Comparison of ENCODE assay signal across 8 mouse cellular contexts in genomic region chr11:3648964-3649841, GRCm38 (mm10). TPM values are rescaled to one million over a fixed set of nuclear protein-coding genes. Genes with fewer than 3 reads are reported as not detected.
A peak's percentile ranks its signal among the peaks of the same experiment; 100 is the strongest.
DNase-seq lines count a peak whose midpoint lies in the region; ATAC-seq and TF ChIP-seq lines count a peak whose summit lies in the region.

Gene Morc2a, plus strand, starts transcription at chr11:3649191.

- peak; percentile 98 for DNase-seq in ES-E14 (ENCODE audit: low read depth, low spot score)
- peak; percentile 96 for DNase-seq in cerebellum, adult 11-12 months
- DNase-seq in heart, postnatal 25 days (ENCODE audit: low spot score), result peak; percentile 95
- peak; percentile 95 to 99 for DNase-seq in layer of hippocampus, adult 18-20 months (ENCODE audit: low spot score in 2 of 2)
- DNase-seq in lung, adult 2 months, result peak; percentile 92
- DNase-seq in thymus, adult 18-20 months, result peak; percentile 94 to 96

- H3K27ac ChIP-seq in ES-E14 (ENCODE audit: insufficient read depth, low read depth, low read length, poor library complexity, severe bottlenecking), result peak within 1 kb of the TSS; percentile 80
- peak within 1 kb of the TSS; percentile 96 for H3K27ac ChIP-seq in forebrain, embryonic 15.5 days (replicated peaks)

- intact Hi-C loops in heart, postnatal 25 days (cut with DNase I), result no loop called here

- WGBS in forebrain, embryonic 15.5 days, result under 1% methylated on average over 78 of the region's 81 CpGs
- WGBS in lung, adult 2 months, result 1% methylated on average over 81 of the region's 81 CpGs

- H3K4me1 ChIP-seq in ES-E14 (ENCODE audit: control insufficient read depth in 2 of 2, insufficient read depth in 2 of 2, low read length in 2 of 2, poor library complexity in 1 of 2), result no peaks in the 10 kb centered on the region; a peak in 1 of 4 replicates
- peaks cover 36% of the 10 kb centered on the region for H3K4me1 ChIP-seq in forebrain, embryonic 15.5 days
- peaks cover 8% of the 10 kb centered on the region for H3K4me1 ChIP-seq in lung, adult 2 months (ENCODE audit: control insufficient read depth, insufficient read depth, low read length)

- no peak for TF ChIP-seq CTCF in lung, adult 2 months (IDR thresholded peaks at IDR 0.05; ENCODE audit: insufficient read depth, low read length)

- peaks cover 11% of the 10 kb centered on the region for H3K36me3 ChIP-seq in ES-E14 (ENCODE audit: control insufficient read depth, insufficient read depth, low read length, poor library complexity, severe bottlenecking)
- peaks cover 38% of the 10 kb centered on the region for H3K36me3 ChIP-seq in forebrain, embryonic 15.5 days

- peak within 1 kb of the TSS; percentile 95 for H3K9ac ChIP-seq in ES-E14 (ENCODE audit: insufficient read depth, low read depth, low read length, poor library complexity, severe bottlenecking)
- H3K9ac ChIP-seq in forebrain, embryonic 15.5 days (replicated peaks), result peak within 1 kb of the TSS; percentile 96

- in situ Hi-C loops in ES-E14 (cut with MboI; ENCODE audit: low sequenced_read_pairs in 2 of 2, unreplicated experiment in 2 of 2), result no loop called here

- no peaks in the 10 kb centered on the region for H3K27me3 ChIP-seq in forebrain, embryonic 15.5 days

- no peaks in the 10 kb centered on the region for H3K9me3 ChIP-seq in ES-E14 (ENCODE audit: control insufficient read depth, insufficient read depth, low read depth, low read length)
- H3K9me3 ChIP-seq in forebrain, embryonic 15.5 days, result peaks cover 13% of the 10 kb centered on the region

- H3K4me3 ChIP-seq in ES-E14 (ENCODE audit: insufficient read depth in 1 of 2, low read depth in 1 of 2, low read length in 2 of 2, poor library complexity in 1 of 2, severe bottlenecking in 1 of 2), result peak within 1 kb of the TSS; percentile 98 to 99
- peak within 1 kb of the TSS; percentile 94 for H3K4me3 ChIP-seq in forebrain, embryonic 15.5 days
- H3K4me3 ChIP-seq in lung, adult 2 months (replicated peaks; ENCODE audit: extremely low read depth, low read depth, low read length), result peak within 1 kb of the TSS; percentile 88

- peak; percentile 81 for TF ChIP-seq POLR2A in lung, adult 2 months (IDR thresholded peaks at IDR 0.05; ENCODE audit: borderline replicate concordance, extremely low read depth, low read depth, low read length)

- peak; percentile 97 for ATAC-seq in forebrain, embryonic 15.5 days (replicated peaks)
- ATAC-seq in neutrophil, adult 5-6 weeks (ENCODE audit: extremely low read depth, insufficient number of reproducible peaks, low FRiP score, poor library complexity, severe bottlenecking), result peak; percentile 95

- H3K4me2 ChIP-seq in forebrain, embryonic 15.5 days (replicated peaks), result peak within 1 kb of the TSS; percentile 81

TF ChIP-seq in ES-E14, 5 proteins besides CTCF, POLR2A, EP300 and RAD21:
- TF ChIP-seq ZC3H11A (IDR thresholded peaks at IDR 0.05; ENCODE audit: borderline replicate concordance, low read depth, low read length), result no peak
- no peak for TF ChIP-seq ZNF384 (IDR thresholded peaks at IDR 0.05; ENCODE audit: low read depth, low read length)
- TF ChIP-seq HCFC1 (IDR thresholded peaks at IDR 0.05; ENCODE audit: borderline replicate concordance, insufficient read depth, low read length), result peak; percentile 62; the same call in 1 of the 2 replicates

RNA-seq across cellular contexts. Expression of gene Morc2a, which starts in this region (rescaled TPM):
- 34.9 and 36.3 TPM in 2 replicates for total RNA-seq in ES-E14 (2012; rRNA removed)
- 43.4 and 44.9 TPM in 2 replicates for polyA plus RNA-seq in forebrain, embryonic 15.5 days (2015; fragmentation: Nextera tagmentation; extraction: Ambion mirVana)
- total RNA-seq in heart, postnatal 25 days (2021), result 10 to 100 TPM; 22.0 to 23.9 TPM
- 10 to 100 TPM; 35.9 to 37.0 TPM for total RNA-seq in layer of hippocampus, adult 18-20 months (2021)
- polyA plus RNA-seq in lung, adult 2 months (2012; rRNA removed), result 7.9 and 11.1 TPM in 2 replicates
- total RNA-seq in neutrophil, adult 5-6 weeks (2017), result 29.5 and 30.0 TPM in 2 replicates

Comparison
In these comparisons a context has a peak if more than half of its experiments do, and no peak if none do; other contexts are left out.
1. Peak in every context shown above with its lines: DNase-seq, ATAC-seq, H3K4me3 ChIP-seq and H3K27ac ChIP-seq.